Mouse (Mus musculus) regulatory T cell (primary cell): ENCODE measurements at regions not wholly inside any gene's neighbourhood (a gene's known extent, or its start where the extent isn't known, plus 50 kb on each side); places are given as distances from the start of the nearest gene placed in this dataset.

Experiments used
- in situ Hi-C: fragments of 300-600 bp; cut with MboI, MseI; formaldehyde crosslinking; loops from one replicate; pipeline ENCODE4 v1.15.1; 2025; ENCODE audit warnings: high pct_unique_total_duplicates

DNA sequence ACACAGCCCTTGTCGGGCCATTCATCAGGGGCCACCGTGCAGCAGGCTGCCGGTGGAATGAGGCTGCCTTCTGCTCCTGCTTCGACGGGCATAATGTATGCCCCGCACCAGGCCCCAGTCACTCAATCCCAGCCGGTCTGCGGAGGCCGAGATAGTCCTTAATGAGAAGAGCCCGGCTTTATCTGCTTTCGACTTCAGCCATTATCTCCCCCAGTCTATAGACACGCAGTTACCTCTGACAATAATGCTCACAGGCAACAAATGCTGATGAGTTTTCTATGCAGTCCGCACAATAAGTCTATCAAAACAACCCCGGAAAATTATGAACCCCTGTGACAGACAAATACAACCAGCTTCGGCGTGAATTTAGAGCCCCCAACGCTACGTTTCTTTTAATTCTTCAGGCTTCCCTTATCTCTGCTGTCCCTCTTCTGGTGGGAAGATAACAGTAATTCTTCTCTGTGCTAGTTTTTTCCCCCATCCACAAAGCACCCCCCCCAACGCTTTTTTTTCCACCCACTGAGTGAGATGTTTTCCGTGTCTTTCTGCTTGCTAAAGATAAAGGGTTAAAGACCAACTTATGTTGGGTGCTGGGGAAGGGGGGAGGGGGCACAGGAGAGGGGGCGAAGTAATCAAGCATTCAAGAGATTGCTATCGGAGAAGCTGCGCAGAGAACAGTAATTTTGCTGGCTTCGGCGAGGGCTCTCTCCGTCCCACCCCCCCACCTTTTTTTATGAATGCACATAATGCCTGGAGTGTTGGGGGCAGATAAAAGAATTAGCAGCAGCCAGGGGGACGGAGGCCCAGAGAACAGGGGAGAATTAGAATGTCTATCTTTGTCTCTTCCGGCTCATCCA lies 117.8 kb downstream of the Mrm1 start:
- in situ Hi-C loops: no loop called here

GRCm38 (mm10) chr11:84697521-84697920 lies 121.8 kb downstream of the Mrm1 start:
- in situ Hi-C loops: no loop called here

- in situ Hi-C loops: no loop called here
Observed at GRCm38 (mm10) chr11:84692638-84693037, 126.7 kb downstream of the Mrm1 start.

GRCm38 (mm10) chr11:84691410-84692148 lies 127.7 kb downstream of the Mrm1 start:
- in situ Hi-C loops: no loop called here

DNA sequence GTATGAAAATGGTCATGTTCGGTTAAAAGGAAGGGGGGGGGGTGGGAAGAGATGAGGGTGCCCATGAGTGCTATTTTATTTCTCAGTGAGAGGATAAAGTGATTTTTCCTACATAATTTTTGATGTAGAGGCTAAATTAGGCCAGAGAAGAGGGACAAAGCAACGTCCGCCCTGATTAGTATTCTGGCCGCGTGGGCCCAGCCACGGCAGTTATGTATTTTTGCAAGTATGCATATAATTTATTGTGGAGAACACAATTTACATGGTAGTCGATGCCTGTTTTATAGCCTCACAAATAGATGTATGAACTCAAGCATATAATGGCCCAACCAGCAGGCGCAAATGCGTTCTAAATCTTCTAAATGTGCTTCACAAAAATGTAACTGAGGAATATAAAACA lies 132.8 kb downstream of the Mrm1 start:
- in situ Hi-C loops: no loop called here

DNA sequence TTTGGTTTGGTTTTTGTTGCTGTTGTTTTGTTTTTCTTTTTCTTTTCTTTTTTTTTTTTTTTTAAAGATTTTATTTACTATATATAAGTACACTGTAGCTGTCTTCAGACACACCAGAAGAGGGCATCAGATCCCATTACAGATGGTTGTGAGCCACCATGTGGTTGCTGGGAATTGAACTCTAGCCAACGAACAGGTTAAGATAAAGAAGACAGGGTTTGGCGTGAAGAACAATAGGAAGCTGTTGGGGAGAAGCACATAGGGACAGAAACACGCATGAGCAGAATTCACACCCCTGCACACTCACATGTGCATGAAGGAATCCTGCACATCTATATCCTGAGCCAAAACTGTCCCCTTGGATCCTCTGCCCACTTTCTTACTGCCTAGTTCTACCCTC lies 135.0 kb downstream of the Mrm1 start:
- in situ Hi-C loops: no loop called here

DNA sequence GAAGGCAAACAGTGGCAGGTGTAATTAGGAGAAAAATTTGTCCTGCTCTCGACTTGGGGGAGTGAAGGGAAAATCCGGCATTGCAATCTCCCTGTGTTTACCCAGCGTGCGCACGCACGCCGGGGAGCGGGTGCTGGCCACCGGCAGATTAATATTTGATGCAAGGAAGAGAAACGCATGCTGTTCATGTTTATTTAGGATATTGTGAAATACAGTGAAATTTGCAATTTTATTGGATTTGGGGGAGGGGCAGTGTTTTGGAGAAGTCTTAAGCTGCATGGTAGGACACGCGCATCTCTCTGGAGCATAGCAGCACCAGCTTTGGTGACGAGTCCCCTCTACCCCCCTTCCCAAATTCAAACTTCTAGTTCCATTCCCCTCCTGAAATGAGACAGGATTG lies 136.4 kb downstream of the Mrm1 start:
- in situ Hi-C loops: no loop called here

DNA sequence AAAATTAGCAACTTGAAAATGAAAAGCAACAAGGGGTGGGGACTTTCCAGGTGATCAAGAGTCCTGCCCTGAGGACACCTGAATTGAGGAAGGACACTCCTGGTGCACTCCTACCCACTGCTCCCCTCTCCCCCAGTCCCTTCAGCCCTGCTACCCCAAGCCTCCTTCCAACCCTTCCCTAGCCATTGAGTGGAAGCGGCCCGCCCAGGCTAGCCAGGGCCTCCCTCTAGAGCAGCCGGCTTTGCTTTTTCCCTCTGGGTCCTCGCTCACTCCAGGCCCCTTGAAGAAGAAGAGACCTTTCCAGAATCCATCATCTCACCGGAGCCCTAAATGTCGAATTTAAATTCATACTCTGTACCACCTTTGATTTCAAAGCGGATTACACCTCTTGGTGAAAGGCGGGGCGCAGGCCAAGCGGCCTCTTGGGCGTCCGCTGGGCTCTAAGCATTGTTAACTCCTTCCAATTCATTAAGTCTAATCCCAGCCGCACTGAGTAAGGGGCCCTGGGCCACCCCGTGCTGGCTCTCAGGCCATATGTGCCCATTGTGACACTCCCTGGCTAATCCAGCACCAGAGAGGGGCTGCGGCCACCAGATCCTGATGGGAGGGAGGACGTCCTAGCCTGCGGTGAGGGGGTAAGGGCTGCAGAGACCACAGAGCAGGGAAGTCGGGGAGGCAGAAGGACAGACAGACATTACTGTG lies 142.8 kb downstream of the Mrm1 start:
- in situ Hi-C loops: no loop called here

- in situ Hi-C loops: no loop called here
Observed at GRCm38 (mm10) chr11:84672841-84673473, 146.4 kb downstream of the Mrm1 start.

- in situ Hi-C loops: no loop called here
Observed at GRCm38 (mm10) chr11:84671585-84671984, 146.2 kb upstream of the Lhx1 start.

DNA sequence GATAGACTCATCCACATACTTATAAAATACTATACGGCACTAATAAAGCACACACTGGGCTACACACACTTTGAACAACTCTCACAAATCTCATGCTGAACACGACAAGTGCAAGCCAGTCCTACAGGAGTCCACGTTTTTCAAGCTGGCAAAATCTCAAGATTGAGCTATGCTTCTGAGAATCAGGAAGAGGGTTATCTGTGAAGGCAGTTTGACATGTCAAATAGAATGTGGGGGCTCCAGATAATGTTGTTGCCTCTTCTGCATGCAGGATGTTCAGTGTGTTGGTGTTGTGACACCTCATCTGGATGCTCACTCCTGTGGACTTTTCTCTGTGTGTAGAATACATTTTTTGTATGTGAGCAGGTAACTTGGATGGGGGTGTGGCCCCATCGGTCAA lies 142.4 kb upstream of the Lhx1 start:
- in situ Hi-C loops: no loop called here

- in situ Hi-C loops: loop anchor here (5.0 kb wide), 1 partner anchor 83 kb away; no protein-coding TSS in a partner anchor
Observed at GRCm38 (mm10) chr11:84664258-84664657, 138.9 kb upstream of the Lhx1 start.

- in situ Hi-C loops: loop anchor here (5.0 kb wide), 1 partner anchor 85 kb away; no protein-coding TSS in a partner anchor
Observed at GRCm38 (mm10) chr11:84661981-84662380, 136.6 kb upstream of the Lhx1 start.

DNA sequence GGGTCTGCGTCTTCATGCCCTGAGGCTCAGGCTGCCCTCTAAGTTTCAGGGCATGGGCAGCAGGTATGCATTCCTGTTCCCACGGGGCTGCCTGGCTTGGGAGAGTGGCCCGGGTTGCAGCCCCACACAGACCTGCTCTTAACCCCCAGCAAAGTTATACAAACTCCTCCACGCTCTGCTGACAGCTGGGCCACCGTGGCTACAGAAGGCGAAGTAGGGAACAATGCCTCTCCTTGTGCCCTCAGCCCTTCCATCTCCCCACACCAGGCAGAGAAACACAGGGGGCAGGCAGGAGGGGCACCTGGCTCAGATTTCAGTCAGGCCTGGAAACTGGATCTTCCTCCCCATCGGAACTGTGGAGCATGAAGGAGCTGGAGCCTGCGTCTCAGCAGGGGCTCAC lies 135.5 kb upstream of the Lhx1 start:
- in situ Hi-C loops: loop anchor here (5.0 kb wide), 1 partner anchor 86 kb away; no protein-coding TSS in a partner anchor

GRCm38 (mm10) chr11:84659370-84659937 lies 134.1 kb upstream of the Lhx1 start:
- in situ Hi-C loops: no loop called here

DNA sequence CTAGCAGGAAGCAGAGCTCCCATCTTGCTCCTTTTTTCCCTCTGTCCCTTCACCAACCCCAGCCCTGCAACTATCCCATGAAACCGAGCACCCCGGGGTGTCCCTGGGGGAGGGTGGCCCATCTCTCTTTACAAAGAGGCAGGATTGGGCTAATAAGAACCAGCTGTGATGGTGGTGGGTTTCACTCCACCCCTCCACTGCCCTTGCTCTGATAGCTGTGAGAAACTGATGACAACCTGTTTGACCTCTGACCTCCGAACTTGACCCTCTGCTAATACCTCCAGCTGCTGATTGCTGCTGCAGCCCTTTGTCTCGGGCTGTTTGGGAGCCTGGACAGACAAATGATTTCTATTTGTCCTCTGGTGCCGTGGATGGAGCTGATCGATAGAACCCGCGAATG lies 128.1 kb upstream of the Lhx1 start:
- in situ Hi-C loops: no loop called here

GRCm38 (mm10) chr11:84648899-84649298 lies 123.6 kb upstream of the Lhx1 start:
- in situ Hi-C loops: no loop called here

DNA sequence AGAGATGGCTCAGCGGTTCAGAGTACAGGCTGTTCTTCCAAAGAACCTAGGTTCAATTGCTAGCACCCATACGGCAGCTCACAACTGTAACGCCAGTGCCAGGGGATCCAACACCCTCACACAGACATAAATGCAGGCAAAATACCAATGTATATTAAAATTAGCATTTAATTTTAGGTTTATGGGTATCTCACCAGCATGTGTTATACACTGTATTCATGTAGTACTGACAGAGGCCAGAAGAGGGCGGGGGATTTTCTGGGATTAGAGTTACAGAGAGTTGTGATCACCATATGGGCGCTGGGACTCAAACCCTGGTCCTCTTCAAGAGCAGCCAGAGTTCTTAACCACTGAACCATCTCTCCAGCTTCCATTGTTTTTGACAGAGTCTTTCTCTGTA lies 121.8 kb upstream of the Lhx1 start:
- in situ Hi-C loops: no loop called here

DNA sequence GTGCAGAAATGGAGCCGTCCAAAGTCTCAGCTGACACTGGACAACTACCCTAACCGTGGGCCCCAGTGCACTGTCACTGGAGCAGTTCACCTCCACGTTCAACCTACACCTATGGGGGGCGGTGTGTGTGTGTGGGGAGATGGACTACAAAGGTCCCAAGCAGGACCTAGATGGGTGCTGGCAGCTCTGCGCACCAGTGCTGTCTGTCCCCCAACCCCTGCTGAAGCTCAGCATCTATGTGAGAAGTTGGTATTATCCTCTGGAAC lies 117.7 kb upstream of the Lhx1 start:
- in situ Hi-C loops: no loop called here

- in situ Hi-C loops: no loop called here
Observed at GRCm38 (mm10) chr11:84642300-84643106, 117.2 kb upstream of the Lhx1 start.

GRCm38 (mm10) chr11:84641601-84642000 lies 116.3 kb upstream of the Lhx1 start:
- in situ Hi-C loops: no loop called here
